Mouse (Mus musculus) neural tube, embryonic 15.5 days (tissue): ENCODE results near the gene Pkp1. TPM values are rescaled to one million over a fixed set of nuclear protein-coding genes. Genes with fewer than 3 reads are reported as not detected.
A peak's percentile ranks its signal among the peaks of the same experiment; 100 is the strongest.

Experiments used
- ATAC-seq: fragments of 200-750 bp; cut with Nextera tagmentation; 2 replicates; pipeline ENCODE4 v1.8.0; 2017; ENCODE audit warnings: mild to moderate bottlenecking, moderate TSS enrichment, moderate library complexity; ENCODE audit not compliant: low FRiP score
- H3K27ac ChIP-seq: fragments of 300-500 bp; sonication (generic); replicated peaks from 2 replicates; pipeline ENCODE4 v1.5.1; 2015; ENCODE audit warnings: mild to moderate bottlenecking, inconsistent platforms
- H3K27me3 ChIP-seq: fragments of 300-500 bp; sonication (generic); replicated peaks from 2 replicates; pipeline ENCODE4 v1.6.1; 2015; ENCODE audit warnings: inconsistent platforms
- H3K36me3 ChIP-seq: fragments of 300-500 bp; sonication (generic); 2 replicates; pipeline ENCODE4 v1.6.1; 2015; ENCODE audit warnings: inconsistent platforms
- H3K4me1 ChIP-seq: fragments of 300-500 bp; sonication (generic); 2 replicates; pipeline ENCODE4 v1.6.1; 2015; ENCODE audit warnings: inconsistent platforms
- H3K4me2 ChIP-seq: fragments of 300-500 bp; sonication (generic); 2 replicates; pipeline ENCODE4 v1.6.1; 2015; ENCODE audit warnings: inconsistent platforms, mild to moderate bottlenecking, moderate library complexity
- H3K4me3 ChIP-seq: fragments of 300-500 bp; sonication (generic); replicated peaks from 2 replicates; pipeline ENCODE4 v1.5.1; 2015; ENCODE audit warnings: mild to moderate bottlenecking, inconsistent platforms
- H3K9ac ChIP-seq: fragments of 300-500 bp; sonication (generic); replicated peaks from 2 replicates; pipeline ENCODE4 v1.6.1; 2015; ENCODE audit warnings: mild to moderate bottlenecking, inconsistent platforms
- H3K9me3 ChIP-seq: fragments of 300-500 bp; sonication (generic); replicated peaks from 2 replicates; pipeline ENCODE4 v1.6.1; 2016; ENCODE audit warnings: inconsistent platforms
- WGBS: fragments of 180-500 bp; shearing (Covaris S2); methylation state at CpG from one replicate; pipeline ENCODE4 v1.1.7; 2015; ENCODE audit warnings: mixed read lengths; 5-methylcytosine and 5-hydroxymethylcytosine counted together
- polyA plus RNA-seq: library from polyadenylated mRNA; unstranded; fragments of >200 nt; fragmentation: Nextera tagmentation; extraction: Ambion mirVana; gene quantifications from 2 replicates; pipeline ENCODE4 v1.2.1, GENCODE M21; 2015

Pkp1 gene
- 0.10 and 1.9 TPM in 2 replicates for polyA plus RNA-seq

DNA sequence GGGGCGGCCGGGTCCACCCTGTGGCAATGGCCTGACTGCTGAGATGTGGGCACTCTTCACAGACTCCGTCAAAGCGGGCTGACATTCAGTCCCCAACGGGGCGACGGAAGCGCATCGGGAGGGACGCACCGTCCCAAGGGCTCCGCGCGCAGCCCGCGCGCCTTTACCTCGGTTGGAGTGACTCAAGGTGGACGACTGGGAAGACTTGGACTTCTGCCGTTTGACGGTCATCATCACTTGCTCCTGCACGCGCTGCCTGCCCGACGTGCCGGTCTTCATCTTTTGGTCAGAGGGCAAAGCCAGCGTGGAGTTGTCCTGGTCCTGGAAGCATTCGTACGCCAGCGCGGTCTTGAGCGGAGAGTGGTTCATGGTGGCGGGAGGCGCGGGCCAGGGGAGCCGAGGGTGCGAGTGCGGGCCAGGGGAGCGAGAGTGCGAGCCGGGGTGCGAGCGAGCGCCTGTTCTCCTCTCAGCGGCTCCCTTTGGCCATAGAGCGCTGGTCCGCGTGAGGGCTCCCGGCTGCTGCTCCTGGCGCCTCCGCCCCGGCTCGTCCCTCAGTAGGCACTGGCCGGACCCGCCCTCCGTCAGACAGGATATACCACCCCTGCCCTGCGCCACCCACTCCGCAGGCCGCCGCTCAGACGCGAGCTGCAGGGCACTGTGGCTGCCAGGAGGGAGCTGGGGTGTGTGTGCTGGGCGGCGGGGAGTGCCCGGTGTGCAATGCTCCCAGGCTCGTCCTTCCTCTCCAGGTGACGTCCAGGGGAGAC lies at the start of gene Pkp1:
Gene Pkp1, minus strand, starts transcription at position 564 of the 764 bp plus-strand sequence.
- Histone ChIP-seq H3K27ac (no peak within 1 kb of the TSS), H3K36me3 (no peaks in the 10 kb centered on the region), H3K4me2 (peak within 1 kb of the TSS; percentile 56), H3K4me3 (peak within 1 kb of the TSS; percentile 26), H3K27me3 (peaks cover 79% of the 10 kb centered on the region), H3K9ac (no peak within 1 kb of the TSS), H3K4me1 (peaks cover 9% of the 10 kb centered on the region), H3K9me3 (no peaks in the 10 kb centered on the region)
- ATAC-seq: no peak
- under 1% methylated on average over 64 of the region's 67 CpGs for WGBS

DNA sequence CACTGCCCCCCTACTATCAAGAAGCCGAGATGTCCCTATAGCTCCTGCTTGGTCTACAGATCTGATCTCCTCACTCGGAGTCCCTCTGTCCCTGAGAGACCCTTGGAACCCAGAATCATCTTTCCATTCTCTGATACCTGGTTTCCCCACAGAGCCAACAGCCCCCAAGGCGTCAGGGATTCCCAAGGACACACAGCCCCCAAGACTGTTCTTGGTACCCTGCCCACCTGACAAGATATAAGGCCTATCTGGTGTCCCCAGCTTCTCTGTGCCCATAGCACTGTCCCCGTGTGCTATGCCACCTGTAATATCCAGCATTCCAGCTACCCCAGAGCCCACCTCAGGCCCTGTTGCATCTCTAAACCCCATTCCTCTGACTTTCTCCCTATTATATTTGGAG lies 48.7 kb upstream of the Pkp1 start:
- no peak for ATAC-seq
- no peaks in the 10 kb centered on the region for H3K36me3 ChIP-seq
- 79% methylated on average over 4 of the region's 4 CpGs for WGBS

DNA sequence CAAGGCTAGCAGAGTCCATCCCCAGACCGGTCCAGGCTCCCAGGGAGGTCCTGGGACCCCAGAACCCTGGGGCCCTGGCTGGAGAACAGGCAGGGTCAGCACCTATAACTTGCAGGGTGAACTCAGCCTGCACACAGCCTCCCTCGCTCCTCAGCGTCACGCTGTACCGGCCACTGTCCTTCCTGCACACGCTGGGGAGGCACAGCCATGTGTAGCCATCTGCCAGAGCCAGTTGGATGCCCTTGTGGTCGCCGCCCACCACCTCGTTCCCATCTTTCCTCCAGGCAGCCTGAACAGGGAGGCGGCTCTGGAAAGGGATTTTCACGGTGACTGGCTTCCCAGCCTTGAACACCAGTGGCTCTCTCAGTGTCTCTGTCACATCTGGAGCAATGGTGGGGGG lies 45.6 kb upstream of the Pkp1 start:
- H3K27me3 ChIP-seq: no peaks in the 10 kb centered on the region
- WGBS: 67% methylated on average over 11 of the region's 11 CpGs
- no peak for ATAC-seq
- no peak overlapping the region for H3K9ac ChIP-seq
- no peak overlapping the region for H3K4me2 ChIP-seq
- H3K9me3 ChIP-seq: no peaks in the 10 kb centered on the region
- no peaks in the 10 kb centered on the region for H3K36me3 ChIP-seq
- H3K4me1 ChIP-seq: no peaks in the 10 kb centered on the region
- no peak overlapping the region for H3K4me3 ChIP-seq
- no peak overlapping the region for H3K27ac ChIP-seq

More for the DNA sequence above, 48.7 kb upstream of the Pkp1 start:
- Histone ChIP-seq H3K9ac (no peak overlapping the region), H3K4me2 (no peak overlapping the region), H3K27me3 (no peaks in the 10 kb centered on the region), H3K27ac (no peak overlapping the region), H3K4me1 (no peaks in the 10 kb centered on the region), H3K9me3 (no peaks in the 10 kb centered on the region), H3K4me3 (no peak overlapping the region)

- Histone ChIP-seq H3K27me3 (no peaks in the 10 kb centered on the region), H3K36me3 (no peaks in the 10 kb centered on the region), H3K4me2 (no peak overlapping the region), H3K9ac (no peak overlapping the region), H3K4me1 (no peaks in the 10 kb centered on the region), H3K4me3 (no peak overlapping the region), H3K9me3 (no peaks in the 10 kb centered on the region), H3K27ac (no peak overlapping the region)
- ATAC-seq: no peak
- 70% methylated on average over 5 of the region's 5 CpGs for WGBS
Observed at GRCm38 (mm10) chr1:135963177-135963576, 44.2 kb upstream of the Pkp1 start.

- no peaks in the 10 kb centered on the region for H3K36me3 ChIP-seq
- no peak overlapping the region for H3K4me2 ChIP-seq
- ATAC-seq: no peak
- no peak overlapping the region for H3K27ac ChIP-seq
- H3K4me1 ChIP-seq: no peaks in the 10 kb centered on the region
- no peaks in the 10 kb centered on the region for H3K9me3 ChIP-seq
- no peaks in the 10 kb centered on the region for H3K27me3 ChIP-seq
- no peak overlapping the region for H3K9ac ChIP-seq
- WGBS: 52% methylated on average over 4 of the region's 4 CpGs
- no peak overlapping the region for H3K4me3 ChIP-seq
Observed at GRCm38 (mm10) chr1:135958483-135958882, 39.5 kb upstream of the Pkp1 start.

GRCm38 (mm10) chr1:135948871-135949270 lies 29.9 kb upstream of the Pkp1 start:
- ATAC-seq: no peak
- Histone ChIP-seq H3K36me3 (no peaks in the 10 kb centered on the region), H3K4me2 (no peak overlapping the region), H3K27me3 (no peaks in the 10 kb centered on the region), H3K9ac (no peak overlapping the region), H3K27ac (no peak overlapping the region), H3K9me3 (no peaks in the 10 kb centered on the region), H3K4me1 (no peaks in the 10 kb centered on the region), H3K4me3 (no peak overlapping the region)
- WGBS: 61% methylated on average over 2 of the region's 2 CpGs

- no peaks in the 10 kb centered on the region for H3K4me1 ChIP-seq
- ATAC-seq: no peak
- no peak overlapping the region for H3K9ac ChIP-seq
- H3K27ac ChIP-seq: no peak overlapping the region
- H3K9me3 ChIP-seq: no peaks in the 10 kb centered on the region
- H3K36me3 ChIP-seq: no peaks in the 10 kb centered on the region
- no peak overlapping the region for H3K4me2 ChIP-seq
- H3K27me3 ChIP-seq: 0 out of 2 replicates have a peak, but pooled peaks cover 5% of the 10 kb centered on the region
- WGBS: 57% methylated on average over 4 of the region's 4 CpGs
- no peak overlapping the region for H3K4me3 ChIP-seq
Observed at GRCm38 (mm10) chr1:135946247-135946646, 27.2 kb upstream of the Pkp1 start.

DNA sequence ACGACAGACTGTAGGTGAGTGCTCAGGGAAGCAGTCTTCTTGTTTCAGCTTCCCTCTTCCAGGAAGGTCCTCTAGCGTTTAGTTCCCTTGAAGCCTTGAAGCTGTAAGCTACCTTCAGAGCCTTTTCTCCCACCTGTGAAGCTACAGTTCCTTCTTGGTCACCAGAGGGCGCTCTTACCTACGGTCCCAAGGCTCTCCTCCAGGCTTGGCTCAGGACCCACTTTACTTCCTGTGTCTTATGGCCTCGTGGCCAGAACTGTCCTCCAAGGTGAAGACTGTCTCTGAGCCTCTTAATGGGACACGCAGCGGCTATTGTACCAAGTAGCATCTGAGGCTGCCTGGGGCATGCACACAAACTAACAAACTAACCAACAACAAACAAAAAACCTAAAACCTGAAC lies 26.7 kb upstream of the Pkp1 start:
- Histone ChIP-seq H3K9me3 (no peaks in the 10 kb centered on the region), H3K4me1 (no peaks in the 10 kb centered on the region), H3K9ac (no peak overlapping the region), H3K36me3 (no peaks in the 10 kb centered on the region), H3K27ac (no peak overlapping the region), H3K4me2 (no peak overlapping the region), H3K27me3 (0 out of 2 replicates have a peak, but pooled peaks cover 5% of the 10 kb centered on the region), H3K4me3 (no peak overlapping the region)
- 0 out of 2 replicates have a peak, but pooled peaks have one; percentile 21 for ATAC-seq
- WGBS: 11% methylated on average over 7 of the region's 7 CpGs

DNA sequence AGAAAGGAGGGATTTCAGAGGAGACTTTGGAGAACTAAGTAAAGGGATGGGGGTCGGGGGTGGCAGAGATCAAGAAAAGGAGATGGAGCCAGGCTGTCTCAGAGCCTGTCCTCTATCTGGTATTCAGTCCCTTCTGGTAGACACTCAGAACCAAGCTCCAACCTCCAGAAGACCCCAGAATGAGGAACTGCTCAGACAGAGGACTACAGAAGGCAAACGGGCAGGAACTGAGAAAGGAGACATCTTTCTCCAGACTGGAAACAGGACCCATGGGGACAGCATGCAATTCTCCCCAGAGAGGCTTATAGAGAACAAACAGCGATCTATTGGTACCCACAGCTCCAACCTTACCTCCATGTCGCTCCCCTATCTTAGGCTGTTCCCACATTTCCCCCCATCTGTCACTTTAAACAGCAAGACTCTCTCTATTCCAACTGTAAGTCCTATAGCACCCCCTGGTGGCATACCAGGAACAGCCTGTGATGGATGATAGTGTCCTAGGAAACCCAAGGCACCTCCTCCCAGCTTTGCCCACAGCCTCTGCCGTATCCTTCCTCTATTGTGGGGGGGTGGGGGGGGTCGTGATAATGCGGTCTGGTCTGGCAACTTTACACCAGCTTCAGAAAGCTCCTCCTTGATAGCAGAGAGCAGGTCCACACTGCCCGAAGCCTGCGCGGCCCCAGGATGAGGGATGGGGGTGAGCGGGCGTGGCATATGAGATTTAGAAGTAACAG lies 25.7 kb upstream of the Pkp1 start:
- Histone ChIP-seq H3K4me2 (0 out of 2 replicates have a peak overlapping the region, but pooled peaks have one; percentile 19), H3K27ac (no peak overlapping the region), H3K36me3 (no peaks in the 10 kb centered on the region), H3K9ac (no peak overlapping the region), H3K27me3 (0 out of 2 replicates have a peak, but pooled peaks cover 5% of the 10 kb centered on the region), H3K4me3 (no peak overlapping the region), H3K4me1 (no peaks in the 10 kb centered on the region), H3K9me3 (no peaks in the 10 kb centered on the region)
- peak; percentile 71 for ATAC-seq
- 50% methylated on average over 12 of the region's 12 CpGs for WGBS

DNA sequence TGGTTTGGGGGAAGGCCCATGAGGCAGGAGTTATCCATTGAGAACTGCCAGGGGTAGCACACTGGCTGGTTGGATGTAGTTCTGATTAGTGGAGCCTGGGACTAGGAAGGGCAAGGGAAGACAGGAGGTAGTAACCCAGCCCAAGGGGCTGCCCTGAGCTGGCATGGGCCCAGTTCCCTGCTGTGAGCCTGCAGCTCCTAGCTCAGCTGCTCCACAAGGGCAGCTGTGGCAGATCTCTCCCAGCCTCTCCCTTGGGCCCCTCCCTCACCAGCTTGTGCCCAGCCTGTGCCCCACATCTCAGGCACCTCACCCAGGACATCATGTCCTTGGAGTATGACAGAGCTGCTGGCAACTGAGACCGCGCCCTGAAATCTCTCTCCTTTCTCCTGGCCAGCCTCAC lies 24.7 kb upstream of the Pkp1 start:
- Histone ChIP-seq H3K27ac (no peak overlapping the region), H3K36me3 (no peaks in the 10 kb centered on the region), H3K4me2 (no peak overlapping the region), H3K9me3 (no peaks in the 10 kb centered on the region), H3K9ac (no peak overlapping the region), H3K4me1 (no peaks in the 10 kb centered on the region), H3K27me3 (0 out of 2 replicates have a peak, but pooled peaks cover 5% of the 10 kb centered on the region), H3K4me3 (no peak overlapping the region)
- 100% methylated on average over 2 of the region's 2 CpGs for WGBS
- no peak for ATAC-seq

GRCm38 (mm10) chr1:135942116-135942515 lies 23.1 kb upstream of the Pkp1 start:
- H3K36me3 ChIP-seq: no peaks in the 10 kb centered on the region
- H3K9ac ChIP-seq: no peak overlapping the region
- H3K4me1 ChIP-seq: no peaks in the 10 kb centered on the region
- no peak overlapping the region for H3K27ac ChIP-seq
- no peak overlapping the region for H3K4me2 ChIP-seq
- 0 out of 2 replicates have a peak, but pooled peaks cover 5% of the 10 kb centered on the region for H3K27me3 ChIP-seq
- 43% methylated on average over 7 of the region's 7 CpGs for WGBS
- no peak overlapping the region for H3K4me3 ChIP-seq
- H3K9me3 ChIP-seq: no peaks in the 10 kb centered on the region
- ATAC-seq: no peak
